Mouse (Mus musculus) cerebellum, adult 2 months (tissue): ENCODE measurements around the gene Jund. TPM values are rescaled to one million over a fixed set of nuclear protein-coding genes. Genes with fewer than 3 reads are reported as not detected.

Experiments used
- DNase-seq, 2 experiments: peaks; one replicate each; pipeline ENCODE4 v3.0.0; 2021
- H3K27ac ChIP-seq: fragments of 200-500 bp; 2 replicates; pipeline ENCODE4 v1.5.1; 2012; ENCODE audit warnings: low read length, control low read depth, inconsistent platforms; ENCODE audit not compliant: insufficient read depth
- H3K27me3 ChIP-seq: fragments of 200-500 bp; 2 replicates; pipeline ENCODE4 v1.6.1; 2012; ENCODE audit warnings: inconsistent platforms, mild to moderate bottlenecking, low read length, moderate library complexity; ENCODE audit not compliant: control insufficient read depth, insufficient read depth
- H3K4me1 ChIP-seq: fragments of 200-500 bp; 2 replicates; pipeline ENCODE4 v1.6.1; 2011; ENCODE audit warnings: low read length; ENCODE audit not compliant: control insufficient read depth, insufficient read depth
- H3K4me3 ChIP-seq: fragments of 200-500 bp; replicated peaks from 2 replicates; pipeline ENCODE3; 2011; ENCODE audit warnings: mild to moderate bottlenecking, low read depth, low read length, control low read depth; ENCODE audit not compliant: insufficient read depth
- CTCF ChIP-seq: fragments of 200-500 bp; IDR thresholded peaks from 2 replicates; pipeline ENCODE4 v1.5.1; 2011; ENCODE audit warnings: low read depth, mild to moderate bottlenecking, control low read depth, low read length, moderate library complexity, borderline replicate concordance; ENCODE audit not compliant: insufficient read depth
- POLR2A ChIP-seq: fragments of 200-500 bp; IDR thresholded peaks from 2 replicates; pipeline ENCODE4 v1.6.1; 2011; ENCODE audit warnings: low read length, control low read depth, borderline replicate concordance; ENCODE audit not compliant: insufficient read depth
- WGBS: fragments of 180-500 bp; shearing (Covaris S2); methylation state at CpG from one replicate; pipeline ENCODE4 v1.1.7; 2018; 5-methylcytosine and 5-hydroxymethylcytosine counted together
- polyA plus RNA-seq: library from polyadenylated mRNA; depleted of rRNA; stranded (reverse); fragments of >200 nt; gene quantifications from 2 replicates; pipeline ENCODE4 v1.2.3, GENCODE M21; 2012

Gene Jund
- polyA plus RNA-seq, 1 experiment, result 252 TPM

GRCm38 (mm10) chr8:70671615-70672324 lies 27.0 kb upstream of the Jund start:
- H3K27ac ChIP-seq, result no peak overlapping the region
- peak in 1 of 2 experiments; percentile 35 for DNase-seq

GRCm38 (mm10) chr8:70672325-70673078 lies 26.2 kb upstream of the Jund start:
- Histone ChIP-seq H3K27ac (peak overlapping the region; percentile 59), H3K27me3 (no peaks in the 10 kb centered on the region), H3K4me1 (peaks cover 10% of the 10 kb centered on the region), H3K4me3 (peak overlapping the region; percentile 76)
- WGBS, result 33% methylated on average over 19 of the region's 19 CpGs
- no peak for DNase-seq
- TF ChIP-seq CTCF, result no peak
- no peak for TF ChIP-seq POLR2A

More at GRCm38 (mm10) chr8:70671615-70672324, 27.0 kb upstream of the Jund start:
- WGBS, result 67% methylated on average over 10 of the region's 10 CpGs
- H3K27me3 ChIP-seq, result no peaks in the 10 kb centered on the region
- H3K4me3 ChIP-seq, result no peak overlapping the region
- TF ChIP-seq POLR2A, result no peak
- no peak for TF ChIP-seq CTCF
- peaks cover 10% of the 10 kb centered on the region for H3K4me1 ChIP-seq

DNA sequence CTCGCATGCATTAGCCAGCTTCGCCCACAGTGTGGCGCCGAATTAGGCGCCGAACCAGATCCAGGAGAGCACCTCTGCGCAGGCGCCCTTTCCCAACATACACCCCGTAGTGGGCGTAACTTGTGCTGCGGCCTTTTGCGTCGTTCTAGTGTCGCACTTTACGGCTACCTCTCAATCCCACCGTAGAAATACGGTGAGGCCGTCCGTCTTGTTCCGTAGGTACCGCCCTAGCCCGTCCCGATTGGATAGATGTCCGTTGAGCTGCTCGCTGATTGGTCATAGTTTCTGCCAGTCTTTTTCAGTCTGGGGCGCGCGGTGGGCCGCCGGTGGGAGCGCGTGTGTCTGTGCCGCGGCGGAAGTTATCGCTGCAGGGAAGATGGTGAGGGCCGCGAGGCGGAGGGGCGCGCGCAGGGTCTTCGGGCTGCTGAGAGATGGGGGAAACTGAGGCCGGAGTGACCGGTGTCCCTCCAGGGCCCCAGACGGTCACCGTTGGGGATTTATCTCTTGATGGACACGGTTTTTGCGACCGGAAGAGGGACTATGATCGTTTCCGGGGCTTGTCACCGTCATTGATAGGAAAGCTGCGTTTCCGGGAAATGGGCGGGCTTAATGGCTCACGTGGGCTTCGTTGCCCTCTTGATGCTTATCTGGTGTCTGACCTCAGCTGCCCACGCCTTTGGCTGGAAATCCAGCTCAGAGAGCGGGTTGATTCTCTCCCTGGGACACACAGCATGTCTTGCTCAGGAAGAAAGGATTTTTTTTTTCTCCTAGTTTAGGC lies 25.5 kb upstream of the Jund start, which contains the start of gene Lsm4:
Gene Lsm4, plus strand, starts transcription at position 170 of the 778 bp plus-strand sequence.
- peak; percentile 83; the same call in 1 of the 2 replicates for TF ChIP-seq POLR2A
- TF ChIP-seq CTCF, result peak; percentile 85
- H3K27ac ChIP-seq, result peak within 1 kb of the TSS; percentile 98
- under 1% methylated on average over 60 of the region's 60 CpGs for WGBS
- H3K4me1 ChIP-seq, result peaks cover 10% of the 10 kb centered on the region
- H3K4me3 ChIP-seq, result peak within 1 kb of the TSS; percentile 76
- DNase-seq, result peak; percentile 99 to 100
- no peaks in the 10 kb centered on the region for H3K27me3 ChIP-seq

GRCm38 (mm10) chr8:70674109-70674508 lies 24.6 kb upstream of the Jund start:
- peak in 1 of 2 experiments; percentile 31 for DNase-seq
- WGBS, result 82% methylated on average over 3 of the region's 3 CpGs
- TF ChIP-seq POLR2A (no peak), CTCF (no peak)
- Histone ChIP-seq H3K27me3 (no peaks in the 10 kb centered on the region), H3K4me1 (peaks cover 10% of the 10 kb centered on the region), H3K4me3 (peak overlapping the region; percentile 76), H3K27ac (peak overlapping the region; percentile 98)

GRCm38 (mm10) chr8:70674716-70675115 lies 24.0 kb upstream of the Jund start:
- no peak for DNase-seq
- peak overlapping the region; percentile 98; the same call in 1 of the 2 replicates for H3K27ac ChIP-seq
- WGBS, result 71% methylated on average over 4 of the region's 4 CpGs
- no peak overlapping the region for H3K4me3 ChIP-seq
- H3K4me1 ChIP-seq, result peaks cover 10% of the 10 kb centered on the region
- no peak for TF ChIP-seq POLR2A
- TF ChIP-seq CTCF, result no peak
- no peaks in the 10 kb centered on the region for H3K27me3 ChIP-seq

DNA sequence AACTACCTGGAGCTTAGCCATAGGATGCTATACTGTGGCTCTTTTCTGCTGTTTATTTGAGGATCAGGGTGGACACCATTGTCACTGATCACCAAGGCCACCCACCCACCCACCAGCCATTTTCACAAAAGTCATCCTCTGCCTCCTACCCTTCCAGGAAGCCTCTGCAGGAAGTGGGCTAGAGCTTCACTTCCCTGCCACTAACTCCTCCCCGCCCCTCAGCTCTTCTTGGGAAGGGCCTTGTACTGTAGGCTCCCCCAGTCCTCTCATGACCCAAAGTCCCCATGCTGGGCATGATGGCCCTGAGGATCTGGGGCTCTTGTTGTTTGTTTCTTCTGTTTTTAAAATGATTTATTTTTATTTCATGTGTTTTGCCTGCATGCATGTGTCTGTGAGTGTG lies 23.4 kb upstream of the Jund start:
- Histone ChIP-seq H3K4me1 (peaks cover 10% of the 10 kb centered on the region), H3K27me3 (no peaks in the 10 kb centered on the region), H3K27ac (no peak overlapping the region), H3K4me3 (no peak overlapping the region)
- DNase-seq, result no peak
- 100% methylated on average over 1 of the region's 1 CpGs for WGBS
- TF ChIP-seq POLR2A (no peak), CTCF (no peak)

GRCm38 (mm10) chr8:70677451-70678080 lies 21.2 kb upstream of the Jund start:
- H3K27me3 ChIP-seq, result no peaks in the 10 kb centered on the region
- H3K4me1 ChIP-seq, result peaks cover 14% of the 10 kb centered on the region
- H3K27ac ChIP-seq, result no peak overlapping the region
- 83% methylated on average over 15 of the region's 15 CpGs for WGBS
- H3K4me3 ChIP-seq, result no peak overlapping the region
- TF ChIP-seq POLR2A (no peak), CTCF (no peak)
- DNase-seq, result no peak
